Comparison of ENCODE assay signal across 8 mouse cellular contexts in the genomic region with DNA sequence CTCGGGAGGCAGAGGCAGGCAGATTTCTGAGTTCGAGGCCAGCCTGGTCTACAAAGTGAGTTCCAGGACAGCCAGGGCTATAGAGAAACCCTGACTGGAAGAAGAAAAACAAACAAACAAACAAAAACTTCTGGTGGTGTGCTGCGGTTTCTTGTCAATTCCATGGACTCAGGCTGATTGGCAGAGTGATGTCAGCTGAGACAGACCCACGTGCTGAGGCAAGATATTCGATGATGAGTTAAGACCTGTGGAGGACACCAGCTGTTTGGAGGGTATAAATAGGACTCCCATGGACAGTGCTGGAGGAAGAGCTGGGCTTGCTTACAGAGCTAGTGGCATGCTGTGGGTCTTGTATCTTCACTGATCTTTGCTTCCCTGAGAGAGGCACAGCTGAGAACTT. TPM values are rescaled to one million over a fixed set of nuclear protein-coding genes. Genes with fewer than 3 reads are reported as not detected.
DNase-seq lines count a peak whose midpoint lies in the region; ATAC-seq and TF ChIP-seq lines count a peak whose summit lies in the region.
"Not testable (repeated sequence)": the region's sequence is repeated elsewhere in the genome, so short reads cannot be mapped to it uniquely, and the experiment has no call there.

Dennd6a (plus strand) TSS at position 301 of the 400 bp plus-strand sequence.

- WGBS in forebrain, postnatal 0 days = 83% methylated on average over 5 of the region's 5 CpGs
- 73% methylated on average over 5 of the region's 5 CpGs for WGBS in heart, postnatal 0 days
- 82% methylated on average over 5 of the region's 5 CpGs for WGBS in intestine, embryonic 16.5 days
- WGBS in lung, embryonic 15.5 days = 84% methylated on average over 5 of the region's 5 CpGs
- 88% methylated on average over 5 of the region's 5 CpGs for WGBS in neural tube, embryonic 12.5 days

- H3K9me3 ChIP-seq in ES-Bruce4 (replicated peaks; ENCODE audit: control insufficient read depth, insufficient read depth, low read length, poor library complexity, severe bottlenecking); forebrain, postnatal 0 days (ENCODE audit: low read length); heart, postnatal 0 days (replicated peaks; ENCODE audit: control insufficient read depth, low read length); intestine, embryonic 16.5 days (ENCODE audit: control insufficient read depth, low read length); lung, embryonic 15.5 days; neural tube, embryonic 12.5 days: not testable (repeated sequence)

- not testable (repeated sequence) for H3K4me2 ChIP-seq in forebrain, postnatal 0 days (ENCODE audit: low read depth); heart, postnatal 0 days (ENCODE audit: low read depth, low read length); intestine, embryonic 16.5 days (ENCODE audit: low read depth, low read length); lung, embryonic 15.5 days; neural tube, embryonic 12.5 days (replicated peaks)

- not testable (repeated sequence) for H3K36me3 ChIP-seq in ES-Bruce4 (ENCODE audit: control insufficient read depth, insufficient read depth, low read length, poor library complexity, severe bottlenecking); forebrain, postnatal 0 days (ENCODE audit: insufficient read depth); heart, postnatal 0 days (replicated peaks; ENCODE audit: control insufficient read depth, insufficient read depth, low read length); intestine, embryonic 16.5 days (ENCODE audit: control insufficient read depth, insufficient read depth, low read length); lung, embryonic 15.5 days; neural tube, embryonic 12.5 days

- DNase-seq in forebrain, postnatal 0 days; heart, postnatal 0 days (ENCODE audit: low spot score); left cerebral cortex, postnatal 10 days (ENCODE audit: extremely low spot score in 1 of 2, low spot score in 2 of 2): not testable (repeated sequence)

- not testable (repeated sequence) for H3K27me3 ChIP-seq in ES-Bruce4 (ENCODE audit: control insufficient read depth, insufficient read depth, low read length, poor library complexity, severe bottlenecking); forebrain, postnatal 0 days (ENCODE audit: insufficient read depth, low read length); heart, postnatal 0 days (ENCODE audit: control insufficient read depth, insufficient read depth, low read length); intestine, embryonic 16.5 days (replicated peaks; ENCODE audit: control insufficient read depth, insufficient read depth, low read length); lung, embryonic 15.5 days; neural tube, embryonic 12.5 days (replicated peaks)

- H3K4me1 ChIP-seq in ES-Bruce4 (ENCODE audit: control insufficient read depth, insufficient read depth, low read length); forebrain, postnatal 0 days (ENCODE audit: insufficient read depth); heart, postnatal 0 days (ENCODE audit: control insufficient read depth, insufficient read depth); intestine, embryonic 16.5 days (ENCODE audit: control insufficient read depth, insufficient read depth, low read length); lung, embryonic 15.5 days; neural tube, embryonic 12.5 days: not testable (repeated sequence)

- ATAC-seq in common myeloid progenitor, adult 5-6 weeks (replicated peaks; ENCODE audit: low read depth, poor library complexity, severe bottlenecking); forebrain, postnatal 0 days; heart, postnatal 0 days (ENCODE audit: insufficient read depth, low read depth); intestine, embryonic 16.5 days; lung, embryonic 15.5 days (ENCODE audit: borderline replicate concordance, extremely low read depth, low FRiP score, low TSS enrichment); neural tube, embryonic 12.5 days (ENCODE audit: low FRiP score, low read depth): not testable (repeated sequence)

- intact Hi-C loops in left cerebral cortex, postnatal 10 days (cut with DNase I) = not testable (repeated sequence)

- not testable (repeated sequence) for H3K27ac ChIP-seq in ES-Bruce4 (ENCODE audit: insufficient read depth, low read length); forebrain, postnatal 0 days (ENCODE audit: low read depth, low read length); heart, postnatal 0 days (ENCODE audit: low read depth); intestine, embryonic 16.5 days (ENCODE audit: low read length); lung, embryonic 15.5 days; neural tube, embryonic 12.5 days

- not testable (repeated sequence) for TF ChIP-seq CTCF in ES-Bruce4 (IDR thresholded peaks at IDR 0.05; ENCODE audit: low read depth, low read length); forebrain, postnatal 0 days (IDR thresholded peaks at IDR 0.05; ENCODE audit: low read depth); heart, postnatal 0 days (IDR thresholded peaks at IDR 0.05; ENCODE audit: low read depth)

- H3K9ac ChIP-seq in ES-Bruce4 (ENCODE audit: low read depth, poor library complexity, severe bottlenecking); forebrain, postnatal 0 days; heart, postnatal 0 days (replicated peaks; ENCODE audit: low read depth, low read length); intestine, embryonic 16.5 days (ENCODE audit: low read depth, low read length); lung, embryonic 15.5 days; neural tube, embryonic 12.5 days: not testable (repeated sequence)

- not testable (repeated sequence) for H3K4me3 ChIP-seq in ES-Bruce4 (ENCODE audit: low read depth, low read length); forebrain, postnatal 0 days (ENCODE audit: low read depth, low read length); heart, postnatal 0 days (ENCODE audit: low read depth, low read length); intestine, embryonic 16.5 days (ENCODE audit: low read length); lung, embryonic 15.5 days; neural tube, embryonic 12.5 days

- TF ChIP-seq EP300 in ES-Bruce4 (IDR thresholded peaks at IDR 0.05; ENCODE audit: insufficient read depth, low read depth, low read length); heart, postnatal 0 days (IDR thresholded peaks at IDR 0.05; ENCODE audit: low read depth): not testable (repeated sequence)

- not testable (repeated sequence) for TF ChIP-seq POLR2A in ES-Bruce4 (IDR thresholded peaks at IDR 0.05; ENCODE audit: insufficient read depth, low read length)

RNA-seq across cellular contexts. Expression of gene Dennd6a, which starts in this region (rescaled TPM):
- polyA plus RNA-seq in ES-Bruce4 (2011; ENCODE audit: insufficient read depth, insufficient read length, low read depth, missing spikeins) = 63.4 and 63.9 TPM in 2 replicates
- total RNA-seq in common myeloid progenitor, adult 5-6 weeks (2017) = 41.0 and 52.7 TPM in 2 replicates
- 23.5 and 30.7 TPM in 2 replicates for total RNA-seq in forebrain, postnatal 0 days (2014; rRNA removed)
- polyA plus RNA-seq in forebrain, postnatal 0 days (2015; fragmentation: Nextera tagmentation; extraction: Ambion mirVana) = 6.8 and 11.9 TPM in 2 replicates
- total RNA-seq in heart, postnatal 0 days (2014; rRNA removed; ENCODE audit: low replicate concordance) = 20.3 and 32.4 TPM in 2 replicates
- polyA plus RNA-seq in heart, postnatal 0 days (2015; fragmentation: Nextera tagmentation; extraction: Ambion mirVana) = 16.0 and 17.6 TPM in 2 replicates
- 21.6 and 22.9 TPM in 2 replicates for polyA plus RNA-seq in intestine, embryonic 16.5 days (2015; fragmentation: Nextera tagmentation; extraction: Ambion mirVana)
- 10 to 100 TPM; 24.4 to 25.4 TPM for total RNA-seq in left cerebral cortex, postnatal 10 days (2021)
- 32.0 and 32.1 TPM in 2 replicates for polyA plus RNA-seq in lung, embryonic 15.5 days (2015; fragmentation: Nextera tagmentation; extraction: Ambion mirVana)
- polyA plus RNA-seq in neural tube, embryonic 12.5 days (2016; fragmentation: Nextera tagmentation; extraction: Ambion mirVana) = 30.0 and 31.5 TPM in 2 replicates
